1 mouse cellular context compared by ENCODE assay signal in the genomic region with DNA sequence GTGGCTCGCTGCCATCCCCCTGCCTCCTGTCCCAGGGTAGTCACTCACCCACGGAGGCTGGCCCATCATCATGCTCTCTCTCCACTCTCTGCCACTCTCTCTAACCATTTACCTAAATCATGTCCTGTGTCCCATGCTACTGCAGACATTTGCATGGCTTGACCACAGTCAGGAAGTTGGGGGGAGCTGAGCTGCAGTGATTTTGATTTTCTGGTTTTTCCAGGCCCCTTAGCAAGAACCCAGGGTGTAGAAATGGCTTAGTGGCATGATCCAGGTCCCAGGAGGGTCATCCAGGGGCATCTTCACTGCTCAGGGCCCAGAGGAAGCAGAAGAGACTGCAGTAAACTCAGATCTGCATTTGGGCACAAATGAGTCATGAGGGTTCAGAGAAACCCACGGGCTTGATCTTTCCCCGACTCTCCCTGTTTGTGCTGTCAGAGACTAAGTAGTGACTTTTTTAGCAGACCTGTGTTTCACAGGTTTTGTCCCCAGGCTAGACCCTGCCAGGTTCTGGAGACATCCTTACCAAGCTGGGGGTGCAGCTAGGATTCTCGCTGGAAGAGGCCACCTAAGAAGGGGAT.
TF ChIP-seq lines count a peak whose summit lies in the region.

No protein-coding gene starts in this region.

TF ChIP-seq in CH12.LX, 34 proteins besides CTCF, POLR2A, EP300 and RAD21 (continued from another document):
- 0 out of 2 replicates have a peak, but pooled peaks have one; percentile 23 for TF ChIP-seq KAT2A (IDR thresholded peaks at IDR 0.05; ENCODE audit: insufficient replicate concordance, low read length)
- peak; percentile 64 for TF ChIP-seq MEF2A (IDR thresholded peaks at IDR 0.05; ENCODE audit: borderline replicate concordance, low read depth, low read length)
- TF ChIP-seq MAZ (IDR thresholded peaks at IDR 0.05; ENCODE audit: low read depth, low read length): 0 out of 2 replicates have a peak, but pooled peaks have one; percentile 20
- 0 out of 2 replicates have a peak, but pooled peaks have one; percentile 33 for TF ChIP-seq UBTF (IDR thresholded peaks at IDR 0.05; ENCODE audit: low read depth, low read length)
- no peak; the same call in 1 of the 2 replicates for TF ChIP-seq ETS1 (conservative IDR thresholded peaks at IDR 0.05; ENCODE audit: low read depth, low read length)
